In the genomic region with DNA sequence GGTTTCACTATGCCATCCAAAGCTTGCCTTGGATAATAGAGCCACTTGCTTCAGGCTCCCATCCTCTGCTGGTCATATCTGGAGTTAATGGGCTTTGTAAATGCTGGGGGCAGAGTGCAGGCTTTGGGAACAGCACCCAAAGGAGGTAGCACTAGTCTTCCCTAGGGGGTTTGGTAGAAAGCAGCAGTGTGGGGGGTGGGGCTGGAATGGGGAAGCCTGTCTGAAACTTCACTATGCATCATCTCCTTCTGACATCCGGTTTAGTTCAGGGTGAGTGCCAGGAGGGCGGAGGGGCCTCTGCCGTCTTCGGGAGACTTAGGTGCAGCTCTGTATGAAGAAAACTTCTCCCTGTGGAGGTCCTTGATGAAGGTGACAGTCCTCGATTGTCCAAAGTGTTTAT, we compare ENCODE assay signal across 20 mouse cellular contexts.
DNase-seq lines count a peak whose midpoint lies in the region; ATAC-seq and TF ChIP-seq lines count a peak whose summit lies in the region.
"Had no signal": no experiment of that assay in that cellular context is flagged by ENCODE, and none has a peak within 500 bp of the region (broad histone marks: within the 10 kb centered on the region; RNA-seq: fewer than 3 reads in every experiment).

No protein-coding gene starts in this region.

- WGBS in lung, adult 2 months: 31% methylated on average over 5 of the region's 5 CpGs

- no peak for TF ChIP-seq CTCF in lung, adult 2 months (IDR thresholded peaks at IDR 0.05; ENCODE audit: insufficient read depth, low read length)

- peak; percentile 77 for ATAC-seq in megakaryocyte, adult 5-6 weeks (ENCODE audit: poor library complexity, severe bottlenecking)
- ATAC-seq: intestine, embryonic 15.5 days had no signal

- no peak overlapping the region for H3K4me3 ChIP-seq in lung, adult 2 months (replicated peaks; ENCODE audit: extremely low read depth, low read depth, low read length)
- H3K4me3 ChIP-seq: forebrain, embryonic 10.5 days; heart, adult 2 months; hindbrain, embryonic 13.5 days; intestine, embryonic 15.5 days; kidney, embryonic 15.5 days; limb, embryonic 13.5 days had no signal

- TF ChIP-seq POLR2A in lung, adult 2 months (IDR thresholded peaks at IDR 0.05; ENCODE audit: borderline replicate concordance, extremely low read depth, low read depth, low read length): no peak

- peak; percentile 10 for DNase-seq in lung, postnatal 14 days
- DNase-seq in lung, adult 2 months: no peak
- peak; percentile 26 for DNase-seq in MEL-GATA-1-ER (ENCODE audit: extremely low read depth, low read depth)
- DNase-seq in thymus, postnatal 14 days: peak; percentile 37
- DNase-seq in ovary, adult 18-20 months (ENCODE audit: low spot score): no peak
- no peak for DNase-seq in left cerebral cortex, adult 9 months (ENCODE audit: low spot score in 2 of 2)
- no peak for DNase-seq in left cerebral cortex, adult 11 months (ENCODE audit: low spot score)
- DNase-seq: adrenal gland, adult 8-10 months; cerebellum, adult 8-10 months; layer of hippocampus, postnatal 36 days; lung, adult 18-20 months; lung, postnatal 4 days; midbrain, embryonic 14.5 days had no signal

- H3K4me1 ChIP-seq in lung, adult 2 months (ENCODE audit: control insufficient read depth, insufficient read depth, low read length): peaks cover 5% of the 10 kb centered on the region; the same call in 1 of the 2 replicates
- H3K4me1 ChIP-seq: hindbrain, embryonic 13.5 days had no signal

Comparison
In these comparisons a context has a peak if more than half of its experiments do, and no peak if none do; other contexts are left out.
1. DNase-seq: peak in lung, postnatal 14 days (single experiment), MEL-GATA-1-ER (single experiment) and thymus, postnatal 14 days (single experiment); none in lung, adult 2 months (single experiment), ovary, adult 18-20 months (single experiment), left cerebral cortex, adult 9 months (0 of 2) and left cerebral cortex, adult 11 months (single experiment).